Mouse (Mus musculus) midbrain, embryonic 16.5 days (tissue): ENCODE data around the gene Fam135a. TPM values are rescaled to one million over a fixed set of nuclear protein-coding genes. Genes with fewer than 3 reads are reported as not detected.
"Not testable (repeated sequence)": the region's sequence is repeated elsewhere in the genome, so short reads cannot be mapped to it uniquely, and the experiment has no call there.

Source experiments
- ATAC-seq: fragments of 200-750 bp; cut with Nextera tagmentation; 2 replicates; pipeline ENCODE4 v1.8.0; 2017; ENCODE audit warnings: moderate TSS enrichment
- H3K27ac ChIP-seq: fragments of 300-500 bp; sonication (generic); 2 replicates; pipeline ENCODE4 v1.5.1; 2014; ENCODE audit warnings: mild to moderate bottlenecking, low read length, mixed read lengths
- H3K27me3 ChIP-seq: fragments of 300-500 bp; sonication (generic); 2 replicates; pipeline ENCODE4 v1.6.1; 2014; ENCODE audit warnings: low read depth, low read length, mixed read lengths; ENCODE audit not compliant: control insufficient read depth, insufficient read depth
- H3K36me3 ChIP-seq: fragments of 300-500 bp; sonication (generic); 2 replicates; pipeline ENCODE4 v1.6.1; 2014; ENCODE audit warnings: mild to moderate bottlenecking, low read length, moderate library complexity, mixed read lengths; ENCODE audit not compliant: control insufficient read depth, insufficient read depth
- H3K4me1 ChIP-seq: fragments of 300-500 bp; sonication (generic); 2 replicates; pipeline ENCODE4 v1.6.1; 2014; ENCODE audit warnings: mild to moderate bottlenecking, low read length, mixed read lengths; ENCODE audit not compliant: control insufficient read depth, insufficient read depth
- H3K4me2 ChIP-seq: fragments of 300-500 bp; sonication (generic); 2 replicates; pipeline ENCODE4 v1.6.1; 2014; ENCODE audit warnings: mild to moderate bottlenecking, low read length, mixed read lengths
- H3K4me3 ChIP-seq: fragments of 300-500 bp; sonication (generic); 2 replicates; pipeline ENCODE4 v1.5.1; 2014; ENCODE audit warnings: low read depth, mild to moderate bottlenecking, low read length, moderate library complexity, mixed read lengths
- H3K9ac ChIP-seq: fragments of 300-500 bp; sonication (generic); 2 replicates; pipeline ENCODE4 v1.6.1; 2014; ENCODE audit warnings: low read depth, low read length, mixed read lengths
- H3K9me3 ChIP-seq: fragments of 300-500 bp; sonication (generic); replicated peaks from 2 replicates; pipeline ENCODE4 v1.6.1; 2014; ENCODE audit warnings: mild to moderate bottlenecking, low read length, mixed read lengths; ENCODE audit not compliant: control insufficient read depth, poor library complexity, severe bottlenecking
- WGBS: fragments of 180-500 bp; shearing (Covaris S2); extraction: QIAGEN DNeasy Blood & Tissue Kit; methylation state at CpG from one replicate; pipeline ENCODE4 v1.1.7; 2014; 5-methylcytosine and 5-hydroxymethylcytosine counted together
- polyA plus RNA-seq: library from polyadenylated mRNA; unstranded; fragments of >200 nt; fragmentation: Nextera tagmentation; extraction: Ambion mirVana; gene quantifications from 2 replicates; pipeline ENCODE4 v1.2.1, GENCODE M21; 2015

Fam135a gene
- polyA plus RNA-seq, 1 experiment from 2014 or later = 27.8 TPM

- WGBS = 96% methylated on average over 3 of the region's 3 CpGs
- no peaks in the 10 kb centered on the region for H3K4me1 ChIP-seq
- H3K4me3 ChIP-seq = no peak overlapping the region
Observed at GRCm38 (mm10) chr1:23997493-23997892, 102.6 kb downstream of the Fam135a start.

GRCm38 (mm10) chr1:23995420-23995819, 104.7 kb downstream of the Fam135a start:
- no peak for ATAC-seq
- H3K36me3 ChIP-seq = peaks cover 7% of the 10 kb centered on the region; the same call in 1 of the 2 replicates
- H3K27me3 ChIP-seq = no peaks in the 10 kb centered on the region
- no peak overlapping the region for H3K9ac ChIP-seq
- H3K4me1 ChIP-seq = no peaks in the 10 kb centered on the region
- no peak overlapping the region for H3K4me2 ChIP-seq
- H3K9me3 ChIP-seq = no peaks in the 10 kb centered on the region
- H3K27ac ChIP-seq = no peak overlapping the region
- no peak overlapping the region for H3K4me3 ChIP-seq
- WGBS = 93% methylated on average over 4 of the region's 4 CpGs

More at GRCm38 (mm10) chr1:23997493-23997892, 102.6 kb downstream of the Fam135a start:
- H3K27me3 ChIP-seq = no peaks in the 10 kb centered on the region
- ATAC-seq = no peak
- H3K9ac ChIP-seq = no peak overlapping the region
- H3K4me2 ChIP-seq = no peak overlapping the region
- H3K36me3 ChIP-seq = peaks cover 7% of the 10 kb centered on the region; the same call in 1 of the 2 replicates
- no peak overlapping the region for H3K27ac ChIP-seq
- H3K9me3 ChIP-seq = no peaks in the 10 kb centered on the region

GRCm38 (mm10) chr1:23983118-23983517, 117.0 kb downstream of the Fam135a start:
- Histone ChIP-seq H3K27me3 (no peaks in the 10 kb centered on the region), H3K9ac (no peak overlapping the region), H3K4me3 (no peak overlapping the region), H3K9me3 (no peaks in the 10 kb centered on the region), H3K36me3 (no peaks in the 10 kb centered on the region), H3K4me1 (no peaks in the 10 kb centered on the region), H3K27ac (no peak overlapping the region), H3K4me2 (no peak overlapping the region)
- ATAC-seq = no peak
- 93% methylated on average over 3 of the region's 3 CpGs for WGBS

- Histone ChIP-seq H3K36me3 (no peaks in the 10 kb centered on the region), H3K4me2 (no peak overlapping the region), H3K27ac (no peak overlapping the region), H3K9me3 (no peaks in the 10 kb centered on the region), H3K9ac (no peak overlapping the region), H3K4me1 (no peaks in the 10 kb centered on the region), H3K27me3 (no peaks in the 10 kb centered on the region), H3K4me3 (no peak overlapping the region)
- WGBS = 90% methylated on average over 6 of the region's 6 CpGs
- no peak for ATAC-seq
Observed at GRCm38 (mm10) chr1:23978281-23978680, 121.9 kb downstream of the Fam135a start.

- H3K4me1 ChIP-seq, H3K9ac ChIP-seq, H3K27ac ChIP-seq, ATAC-seq, H3K4me3 ChIP-seq, H3K36me3 ChIP-seq, H3K9me3 ChIP-seq, H3K4me2 ChIP-seq, H3K27me3 ChIP-seq: not testable (repeated sequence)
- 88% methylated on average over 3 of the region's 4 CpGs for WGBS
Observed at GRCm38 (mm10) chr1:23971159-23971558, 129.0 kb downstream of the Fam135a start.

DNA sequence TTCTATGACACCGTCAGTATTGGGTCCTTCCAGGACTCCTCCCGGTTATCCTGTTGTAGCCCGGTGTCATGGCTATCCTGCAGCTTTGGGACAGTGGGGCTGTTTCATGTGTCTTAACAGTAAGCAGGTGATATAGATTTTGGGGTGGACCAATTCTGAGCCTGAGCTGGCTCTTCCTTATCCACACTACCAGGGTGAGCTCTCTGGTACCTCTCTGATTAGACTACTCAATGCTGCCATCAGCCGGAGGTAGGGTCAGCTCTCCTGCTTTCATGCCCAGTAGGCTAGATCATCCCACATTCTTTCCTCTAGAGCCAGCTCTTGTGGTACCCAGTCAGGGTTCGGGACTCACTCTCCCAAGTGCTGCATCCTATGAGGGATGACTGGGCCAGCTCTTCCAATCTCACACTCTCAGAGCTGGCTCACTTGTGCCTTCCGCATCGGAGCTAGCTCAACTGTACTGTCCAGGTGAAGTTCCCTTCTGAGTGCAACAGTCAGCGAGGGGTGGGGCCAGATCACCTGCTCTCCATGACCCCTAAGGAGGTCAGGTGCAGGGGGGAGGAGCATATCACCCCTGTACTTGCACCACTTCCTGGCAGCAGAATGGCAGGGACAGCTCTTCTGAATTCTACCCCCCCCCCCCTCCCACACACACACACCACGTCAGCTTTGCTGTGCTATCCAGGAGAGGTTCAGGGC, 132.0 kb downstream of the Fam135a start:
- H3K36me3 ChIP-seq = no peaks in the 10 kb centered on the region
- H3K4me3 ChIP-seq = no peak overlapping the region
- no peak for ATAC-seq
- H3K27ac ChIP-seq = no peak overlapping the region
- no peaks in the 10 kb centered on the region for H3K27me3 ChIP-seq
- H3K4me1 ChIP-seq = no peaks in the 10 kb centered on the region
- no peak overlapping the region for H3K4me2 ChIP-seq
- WGBS = 91% methylated on average over 9 of the region's 9 CpGs
- H3K9ac ChIP-seq = no peak overlapping the region
- no peaks in the 10 kb centered on the region for H3K9me3 ChIP-seq

DNA sequence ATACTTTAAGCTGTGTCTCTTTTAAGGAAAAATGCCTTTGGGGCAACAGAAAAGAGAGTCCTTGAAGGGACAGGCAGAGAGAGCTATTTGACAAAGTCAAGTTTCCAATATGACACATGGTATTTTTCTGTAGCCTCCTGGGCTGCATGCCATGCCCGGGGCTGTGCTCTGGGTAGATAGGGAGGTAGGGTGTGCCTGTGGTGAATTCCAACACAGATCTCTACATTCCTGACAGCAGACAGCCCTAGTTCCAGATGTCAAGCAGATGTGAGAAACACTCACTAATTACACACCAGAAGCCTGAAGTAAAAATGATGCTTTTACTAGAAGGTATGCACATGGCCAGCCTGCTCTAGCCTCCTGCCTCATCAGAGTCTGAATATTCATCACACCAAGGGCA, 133.9 kb downstream of the Fam135a start:
- no peaks in the 10 kb centered on the region for H3K4me1 ChIP-seq
- H3K4me3 ChIP-seq = no peak overlapping the region
- no peaks in the 10 kb centered on the region for H3K27me3 ChIP-seq
- no peaks in the 10 kb centered on the region for H3K9me3 ChIP-seq
- ATAC-seq = no peak
- no peak overlapping the region for H3K4me2 ChIP-seq
- H3K27ac ChIP-seq = no peak overlapping the region
- no peak overlapping the region for H3K9ac ChIP-seq
- WGBS = 81% methylated on average over 1 of the region's 1 CpGs
- no peaks in the 10 kb centered on the region for H3K36me3 ChIP-seq

Other genes with a start within 250 kb of the Fam135a start
- gene Smap1, start 178.0 kb downstream of the Fam135a start, polyA plus RNA-seq = 111 and 118 TPM in 2 replicates
- gene Sdhaf4, start 94.7 kb downstream of the Fam135a start, polyA plus RNA-seq = 99.9 and 101 TPM in 2 replicates
- gene Col9a1, start 77.3 kb upstream of the Fam135a start, polyA plus RNA-seq = 1.7 and 1.8 TPM in 2 replicates